Mouse (Mus musculus) cerebellum, postnatal 25 days (tissue): ENCODE data around the gene Cntfr.
"Not testable (repeated sequence)": the region's sequence is repeated elsewhere in the genome, so short reads cannot be mapped to it uniquely, and the experiment has no call there.

Experiments
- DNase-seq, 2 experiments: peaks; one replicate each; pipeline ENCODE4 v3.0.0; 2021; ENCODE audit warnings: mixed read lengths in 2 of 2

The Cntfr gene

GRCm38 (mm10) chr4:41708192-41708745, 11.4 kb upstream of the Cntfr start:
- DNase-seq: no peak

- peak; percentile 82 to 85 for DNase-seq
Observed at GRCm38 (mm10) chr4:41707011-41707535, 10.2 kb upstream of the Cntfr start.

GRCm38 (mm10) chr4:41705922-41706754, 9.2 kb upstream of the Cntfr start:
- DNase-seq: peak; percentile 25 to 53

- DNase-seq: no peak
Observed at GRCm38 (mm10) chr4:41704651-41705050, 7.8 kb upstream of the Cntfr start.

- DNase-seq: not testable (repeated sequence)
Observed at GRCm38 (mm10) chr4:41702226-41702625, 5.3 kb upstream of the Cntfr start.

- not testable (repeated sequence) for DNase-seq
Observed at GRCm38 (mm10) chr4:41700224-41700623, 3.3 kb upstream of the Cntfr start.

- not testable (repeated sequence) for DNase-seq
Observed at GRCm38 (mm10) chr4:41699783-41700182, 2.9 kb upstream of the Cntfr start, which contains the start of gene Il11ra1. TSS of gene Il11ra1 (plus strand) at chr4:41699989.

GRCm38 (mm10) chr4:41698421-41699016, 1.6 kb upstream of the Cntfr start:
- DNase-seq: peak; percentile 70 to 77

- not testable (repeated sequence) for DNase-seq
Observed at GRCm38 (mm10) chr4:41696452-41696851, 437 bp downstream of the Cntfr start.

- peak in 1 of 2 experiments; percentile 39 for DNase-seq
Observed at GRCm38 (mm10) chr4:41695800-41696199, 1.1 kb downstream of the Cntfr start.

GRCm38 (mm10) chr4:41693511-41693910, 3.4 kb downstream of the Cntfr start:
- not testable (repeated sequence) for DNase-seq

- not testable (repeated sequence) for DNase-seq
Observed at GRCm38 (mm10) chr4:41690014-41690413, 6.9 kb downstream of the Cntfr start.

- DNase-seq: not testable (repeated sequence)
Observed at GRCm38 (mm10) chr4:41688562-41688961, 8.3 kb downstream of the Cntfr start.

GRCm38 (mm10) chr4:41685882-41686492, 10.9 kb downstream of the Cntfr start:
- not testable (repeated sequence) for DNase-seq

GRCm38 (mm10) chr4:41684931-41685453, 11.9 kb downstream of the Cntfr start:
- DNase-seq: not testable (repeated sequence)

GRCm38 (mm10) chr4:41684131-41684930, 12.6 kb downstream of the Cntfr start:
- DNase-seq: not testable (repeated sequence)

- not testable (repeated sequence) for DNase-seq
Observed at GRCm38 (mm10) chr4:41683303-41683702, 13.6 kb downstream of the Cntfr start.

- peak in 1 of 2 experiments; percentile 42 for DNase-seq
Observed at GRCm38 (mm10) chr4:41682789-41683188, 14.1 kb downstream of the Cntfr start.

- DNase-seq: no peak
Observed at GRCm38 (mm10) chr4:41681947-41682346, 14.9 kb downstream of the Cntfr start.

- peak in 1 of 2 experiments; percentile 45 for DNase-seq
Observed at GRCm38 (mm10) chr4:41681176-41681575, 15.7 kb downstream of the Cntfr start.

GRCm38 (mm10) chr4:41679291-41679690, 17.6 kb downstream of the Cntfr start:
- DNase-seq: no peak

- DNase-seq: no peak
Observed at GRCm38 (mm10) chr4:41678863-41679262, 18.0 kb downstream of the Cntfr start.
